Mouse (Mus musculus) ovary, postnatal 14 days (tissue): ENCODE data around the gene Cds1.

Experiments
- DNase-seq: peaks from one replicate; pipeline ENCODE4 v3.0.0; 2022; ENCODE audit warnings: low spot score

Gene Cds1

DNA sequence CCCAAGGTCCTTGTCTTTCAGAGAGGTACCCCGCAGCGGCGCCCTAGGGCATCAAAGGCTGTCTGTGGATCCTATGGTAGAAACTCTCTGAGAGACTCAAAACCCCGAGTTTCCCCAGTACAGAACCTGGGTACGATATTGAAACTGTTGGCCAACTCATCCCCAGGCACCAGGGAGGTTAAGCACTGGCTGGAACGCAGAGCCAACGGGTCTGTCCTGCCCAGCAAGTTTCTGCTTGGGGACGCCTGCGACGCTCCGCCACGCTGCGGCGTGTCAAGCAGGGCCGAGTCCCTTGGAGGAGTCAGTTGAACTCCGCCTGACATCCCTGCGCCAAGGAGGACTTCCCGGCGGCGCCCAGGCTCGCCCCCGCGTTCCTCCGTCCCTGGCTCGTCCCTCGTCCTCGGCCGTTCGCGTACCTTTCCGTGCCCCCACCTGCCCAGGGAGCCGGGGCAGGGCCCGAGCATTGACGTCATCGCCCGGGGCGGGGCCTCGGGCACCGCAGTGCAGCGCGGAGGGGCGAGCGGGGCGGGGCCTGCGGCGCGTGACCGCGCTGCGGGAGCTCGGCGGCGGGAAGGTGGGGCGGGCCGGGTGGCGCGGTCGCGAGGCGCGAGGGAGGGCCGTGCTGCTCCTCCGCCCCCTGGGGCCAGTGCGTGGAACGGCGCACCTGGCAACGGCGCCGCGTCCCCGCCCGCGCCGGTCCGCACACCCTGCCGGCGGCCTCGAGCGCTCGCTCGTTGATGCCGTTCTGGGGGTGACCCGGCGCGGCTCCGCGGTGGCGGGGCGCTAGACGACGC is at the start of gene Cds1:
Gene Cds1 (plus strand): TSS at position 577 of the 794 bp plus-strand sequence.
- DNase-seq: peak; percentile 57

DNA sequence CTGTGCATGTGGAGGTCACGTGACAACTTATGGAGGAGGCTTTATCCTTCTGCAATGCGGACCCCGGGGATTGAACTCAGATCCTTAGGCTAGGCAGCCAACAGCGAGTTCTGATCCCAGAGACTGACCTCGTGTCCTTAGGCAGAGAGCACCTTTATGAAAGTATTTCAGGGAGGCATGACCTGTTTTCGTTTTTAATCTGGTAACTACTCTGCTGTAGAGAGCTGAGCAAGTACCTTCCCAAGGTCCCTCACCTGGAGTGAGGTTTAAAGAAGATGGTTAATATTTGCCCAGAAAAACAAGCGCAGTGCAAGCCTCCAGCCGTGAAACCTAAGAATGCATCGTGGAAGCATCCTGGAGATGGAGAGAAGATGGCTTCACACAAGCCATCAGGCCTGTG is 40.7 kb upstream of the Cds1 start:
- no peak for DNase-seq

DNA sequence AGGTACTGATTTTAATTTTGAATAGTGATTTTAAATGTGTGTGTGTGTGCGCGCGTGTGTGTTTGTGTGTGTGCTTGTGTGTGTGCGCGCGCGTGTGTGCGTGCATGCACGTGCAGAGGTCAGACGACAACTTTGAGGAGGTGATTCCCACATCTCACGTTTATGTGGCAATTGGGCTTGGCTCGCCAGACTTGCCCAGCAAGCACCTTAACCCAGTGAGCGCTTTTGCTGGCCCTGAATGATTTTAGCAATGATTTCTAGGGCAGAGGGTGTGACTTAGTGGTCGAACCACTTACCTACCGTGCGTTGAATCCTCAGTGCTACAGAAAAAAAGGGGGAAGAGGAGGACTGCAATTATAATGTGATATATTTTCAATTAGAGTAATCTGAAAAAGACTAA is 40.2 kb upstream of the Cds1 start:
- no peak for DNase-seq

DNA sequence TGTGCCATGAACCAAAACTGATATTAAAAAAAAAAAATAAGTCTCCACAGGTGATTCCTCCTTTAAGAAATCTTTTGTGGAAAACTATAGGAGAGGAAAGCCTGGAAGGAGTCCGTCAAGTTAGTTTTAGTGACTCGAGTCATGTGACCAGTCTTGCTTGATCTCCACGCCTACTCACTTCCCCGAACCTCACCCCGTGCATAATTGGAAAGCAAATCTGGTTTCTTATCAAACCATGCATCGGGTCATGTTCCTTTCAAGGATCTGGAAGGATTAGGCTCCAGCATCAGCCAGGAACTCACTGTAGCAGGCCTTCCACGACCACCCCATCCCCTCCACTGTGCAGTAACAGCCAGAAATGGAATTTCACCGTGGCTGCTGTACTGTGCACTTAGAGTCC is 39.2 kb upstream of the Cds1 start:
- DNase-seq: no peak

DNA sequence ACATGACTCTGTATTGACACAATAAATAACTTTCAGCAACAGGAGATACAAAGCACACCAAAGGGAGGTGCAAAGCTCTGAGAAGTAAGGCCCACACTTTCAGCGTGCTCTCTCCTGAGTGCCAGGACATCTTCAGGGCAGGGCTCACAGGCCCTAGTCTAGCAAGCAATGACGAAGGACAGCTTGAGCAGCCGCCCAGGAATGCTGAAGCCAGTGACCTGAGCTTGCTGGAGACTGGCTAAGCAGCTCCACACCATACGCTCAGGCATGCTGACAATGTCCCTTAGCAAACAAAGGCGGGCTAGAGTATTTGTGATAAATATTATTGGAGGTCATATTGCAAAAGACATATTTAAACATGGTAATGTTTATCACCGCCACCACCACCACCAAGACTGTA is 38.6 kb upstream of the Cds1 start:
- DNase-seq: no peak

DNA sequence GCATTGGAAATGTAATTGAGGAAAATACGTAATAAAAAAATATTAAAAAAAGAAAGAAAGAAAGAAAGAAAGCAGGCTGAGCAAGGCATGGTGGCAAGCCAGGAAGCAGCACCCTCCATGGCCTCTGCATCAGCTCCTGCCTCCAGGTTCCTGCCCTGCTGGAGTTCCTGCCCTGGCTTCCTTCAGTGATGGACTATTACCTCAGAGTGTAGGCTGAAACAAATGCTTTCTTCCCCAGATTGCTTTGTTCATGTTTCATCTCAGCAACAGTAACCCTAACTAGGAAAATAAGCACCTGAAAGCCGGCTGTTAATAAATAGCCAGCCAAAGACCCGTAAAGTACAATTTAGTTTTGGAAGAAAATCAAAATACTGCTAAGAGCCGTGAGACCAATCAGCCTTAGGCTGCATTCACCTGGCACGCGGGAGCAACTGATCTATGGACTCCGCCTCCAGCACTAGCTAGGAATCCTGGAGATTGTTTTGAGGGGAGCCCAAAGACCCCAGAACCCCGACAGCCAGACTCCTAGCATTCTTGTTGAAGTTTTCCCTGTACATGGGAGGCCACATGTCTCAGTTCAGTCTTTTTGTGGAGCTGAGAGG is 36.5 kb upstream of the Cds1 start:
- DNase-seq: no peak

DNA sequence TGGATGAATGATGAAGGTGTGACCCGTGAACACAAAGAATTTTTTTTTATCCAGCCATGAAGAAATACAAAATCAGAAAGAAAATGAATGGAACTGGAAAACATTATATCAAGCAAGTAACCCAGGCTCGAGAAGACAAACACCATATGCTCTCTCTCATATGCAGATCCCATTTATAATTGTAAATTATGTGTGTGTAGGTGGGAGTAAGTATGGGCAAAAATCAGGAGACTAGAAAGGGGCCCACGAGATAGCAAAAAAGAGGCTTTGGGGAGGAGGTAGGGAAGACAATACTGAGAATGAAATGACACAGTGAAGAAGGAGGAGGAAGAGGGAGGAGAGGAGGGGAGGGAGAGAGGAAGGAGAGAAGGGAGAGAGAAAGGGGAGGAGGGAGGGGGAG is 27.6 kb upstream of the Cds1 start:
- no peak for DNase-seq

DNA sequence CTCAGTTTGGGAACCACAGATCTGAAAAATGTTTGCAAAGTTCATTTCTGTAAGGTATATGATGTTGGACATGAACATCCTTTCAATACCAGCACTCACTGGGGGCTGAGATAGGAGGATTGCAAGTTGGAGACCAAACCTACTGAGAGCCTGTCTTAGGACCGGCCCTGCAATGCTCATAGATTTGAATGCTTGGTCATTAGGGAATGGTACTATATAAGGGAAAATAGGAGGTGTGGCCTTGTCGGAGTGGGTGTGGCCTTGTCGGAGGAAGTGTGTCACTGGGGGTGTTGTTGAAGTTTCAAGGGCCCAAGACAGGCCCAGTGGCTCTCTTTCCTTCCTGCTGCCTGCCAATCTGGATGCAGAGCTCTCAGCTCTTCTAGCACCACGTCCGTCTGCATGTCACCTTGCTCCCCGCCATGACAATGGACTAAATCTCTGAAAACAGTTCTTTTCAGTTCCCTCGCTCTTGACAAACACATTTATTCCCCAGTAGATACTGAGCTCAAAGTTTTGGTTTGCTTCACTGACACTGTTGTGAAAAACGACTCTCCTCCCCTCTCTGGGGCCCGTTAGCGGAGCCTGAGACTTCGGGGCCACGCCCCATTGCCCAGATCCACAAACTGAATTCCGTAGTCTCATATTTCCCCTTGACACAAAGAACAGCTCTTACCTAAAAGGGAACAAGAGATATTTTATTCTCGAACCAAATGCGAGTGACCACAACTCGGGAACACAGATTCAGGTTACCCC is 24.3 kb upstream of the Cds1 start:
- DNase-seq: no peak

DNA sequence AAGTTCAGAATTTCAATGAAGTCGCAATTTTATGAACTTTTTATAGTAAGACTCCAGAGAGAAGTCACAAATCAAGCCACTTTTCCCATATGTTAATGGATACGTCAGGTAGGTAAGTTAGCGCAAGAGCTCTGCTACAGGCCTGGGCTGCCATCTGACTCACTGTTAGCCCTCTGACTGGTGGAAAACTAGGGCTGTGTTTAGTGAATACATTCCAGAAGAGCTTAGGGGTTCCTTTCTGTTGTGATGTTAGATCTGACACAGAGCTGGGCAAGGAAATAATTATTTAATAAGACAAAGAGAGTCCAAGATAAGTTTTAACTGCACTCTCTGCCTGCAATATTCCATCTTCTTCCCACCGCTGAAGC is 23.7 kb upstream of the Cds1 start:
- no peak for DNase-seq

DNA sequence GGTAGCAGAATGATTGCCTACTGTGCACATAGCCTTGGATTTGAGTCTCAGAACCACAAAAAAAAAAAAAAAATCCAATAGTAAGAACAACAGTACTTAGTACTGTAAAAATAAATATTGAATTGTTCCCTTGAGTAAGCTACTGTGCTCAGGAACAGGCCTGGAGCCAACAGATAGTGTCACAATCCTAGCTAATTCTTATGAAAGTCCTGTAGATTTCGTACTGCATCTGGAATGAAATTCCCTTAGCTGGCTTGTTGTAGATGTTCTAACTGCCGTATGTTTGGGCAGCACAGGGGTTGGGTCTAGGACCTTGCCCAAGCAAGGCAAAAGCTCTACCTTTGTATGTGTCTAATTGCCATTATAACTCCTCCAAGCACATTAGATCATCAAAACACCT is 22.9 kb upstream of the Cds1 start:
- DNase-seq: no peak

DNA sequence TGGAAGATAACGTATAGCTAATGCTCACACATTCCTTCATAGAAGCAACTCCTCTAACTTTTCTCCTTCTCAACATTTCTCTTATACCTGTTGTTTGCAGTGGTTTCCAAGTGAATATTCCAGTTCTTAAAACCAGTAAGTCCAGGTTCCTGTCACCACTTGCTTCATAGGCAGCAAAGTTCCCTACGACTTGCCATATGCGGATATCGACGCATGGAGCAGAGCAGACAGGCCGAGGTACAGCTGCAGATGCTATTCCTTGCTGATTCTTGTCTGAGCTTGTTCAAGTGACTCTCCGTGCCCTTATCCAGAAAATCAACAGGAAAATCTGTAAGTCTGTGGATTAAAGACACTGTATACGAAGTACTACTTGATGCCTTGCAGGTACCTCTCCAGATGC is 22.5 kb upstream of the Cds1 start:
- no peak for DNase-seq

DNA sequence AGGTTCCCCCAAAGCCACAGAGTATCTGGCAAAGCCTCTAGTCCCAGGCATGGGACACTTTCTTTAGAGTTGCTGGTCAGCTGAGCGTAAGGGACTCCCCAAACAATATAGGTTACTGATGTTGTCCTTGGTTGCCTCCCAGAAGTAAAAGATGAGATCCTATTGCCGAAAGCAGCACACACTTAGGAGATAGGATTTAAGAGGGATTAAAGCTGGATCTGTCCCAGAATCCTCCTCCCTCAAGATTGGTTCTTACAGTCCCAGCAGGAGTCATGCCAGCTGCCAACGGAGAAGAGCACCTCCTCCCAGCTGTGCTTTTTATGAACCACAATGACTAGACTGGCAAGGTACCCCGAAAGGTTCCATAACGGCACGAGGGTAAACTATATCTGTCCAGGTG is 20.0 kb upstream of the Cds1 start:
- no peak for DNase-seq

DNA sequence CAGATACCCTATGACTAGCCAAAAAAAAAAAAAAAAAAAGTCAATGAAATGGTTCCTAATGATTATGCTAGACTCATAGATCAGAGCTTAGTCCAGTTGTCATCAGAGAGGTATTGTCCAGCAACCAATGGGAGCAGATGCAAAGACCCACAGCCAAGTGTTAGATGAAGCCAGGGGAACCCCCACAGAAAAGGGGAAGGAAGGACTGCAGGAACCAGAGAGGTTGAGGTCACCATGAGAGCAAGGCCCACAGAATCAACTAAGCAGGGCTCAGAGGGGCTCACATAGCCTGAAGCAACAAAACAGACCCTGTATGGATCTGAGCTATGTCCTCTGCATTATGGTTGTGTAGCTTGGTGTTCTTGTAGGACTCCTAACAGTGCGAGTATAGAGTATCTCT is 11.2 kb upstream of the Cds1 start:
- no peak for DNase-seq

DNA sequence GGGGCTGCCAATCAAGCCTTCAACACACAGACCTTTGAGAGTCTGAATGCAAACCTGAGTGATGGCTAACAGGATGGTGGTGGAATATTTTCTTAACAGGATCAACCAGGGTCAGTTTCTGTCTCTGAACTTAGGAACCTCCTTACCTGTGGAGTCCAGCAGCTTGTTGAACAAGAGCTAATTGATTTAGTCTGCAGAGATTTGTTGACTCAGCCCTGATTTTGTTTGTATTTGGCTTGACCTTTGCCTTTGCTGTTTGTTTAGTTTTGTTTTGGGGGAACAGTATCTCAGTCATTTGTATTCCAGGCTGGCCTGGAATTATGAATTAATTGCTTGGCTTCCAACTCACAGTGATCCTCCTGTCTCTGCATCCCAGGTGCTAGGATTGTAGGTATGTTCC is 7.3 kb upstream of the Cds1 start:
- DNase-seq: no peak

DNA sequence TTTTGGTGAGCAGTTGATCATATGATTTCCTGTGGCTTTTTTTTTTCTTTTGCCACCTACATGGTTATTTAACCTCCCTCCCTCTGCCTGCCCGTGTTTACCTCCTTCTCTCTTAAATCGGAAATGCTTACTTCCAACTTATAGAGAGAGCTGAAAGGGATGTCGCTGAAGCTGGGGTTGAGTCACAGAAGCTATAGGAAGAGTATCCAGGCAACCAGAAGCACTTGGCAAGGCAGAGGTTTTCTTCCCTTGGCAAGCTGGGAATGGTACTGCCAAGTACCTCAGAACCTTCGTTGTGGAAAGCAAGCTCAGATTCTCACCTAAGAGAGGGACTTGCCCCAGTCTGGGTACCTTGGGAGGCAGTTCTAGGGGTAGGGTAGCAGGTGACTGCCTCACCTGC is 3.2 kb upstream of the Cds1 start:
- no peak for DNase-seq

DNA sequence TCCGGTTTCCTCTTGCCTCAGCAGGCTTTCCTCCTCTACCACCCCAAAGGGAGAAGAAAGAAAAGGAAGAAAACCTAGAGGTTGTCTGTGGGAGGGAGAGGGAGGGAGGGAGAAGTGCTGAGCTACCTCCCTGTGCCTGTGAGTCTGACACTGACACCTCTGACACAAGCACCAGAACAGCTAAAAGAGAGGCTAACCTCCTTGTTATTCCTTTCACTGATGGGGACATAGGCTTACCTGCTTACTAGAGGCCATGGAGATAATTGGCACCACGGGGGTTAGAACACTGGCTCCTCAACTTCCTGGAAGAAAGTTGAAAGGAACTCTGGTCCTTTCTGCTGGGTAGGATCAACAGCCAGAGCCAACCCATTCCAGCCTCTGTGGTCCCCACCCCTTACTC is 1.4 kb upstream of the Cds1 start:
- no peak for DNase-seq

DNA sequence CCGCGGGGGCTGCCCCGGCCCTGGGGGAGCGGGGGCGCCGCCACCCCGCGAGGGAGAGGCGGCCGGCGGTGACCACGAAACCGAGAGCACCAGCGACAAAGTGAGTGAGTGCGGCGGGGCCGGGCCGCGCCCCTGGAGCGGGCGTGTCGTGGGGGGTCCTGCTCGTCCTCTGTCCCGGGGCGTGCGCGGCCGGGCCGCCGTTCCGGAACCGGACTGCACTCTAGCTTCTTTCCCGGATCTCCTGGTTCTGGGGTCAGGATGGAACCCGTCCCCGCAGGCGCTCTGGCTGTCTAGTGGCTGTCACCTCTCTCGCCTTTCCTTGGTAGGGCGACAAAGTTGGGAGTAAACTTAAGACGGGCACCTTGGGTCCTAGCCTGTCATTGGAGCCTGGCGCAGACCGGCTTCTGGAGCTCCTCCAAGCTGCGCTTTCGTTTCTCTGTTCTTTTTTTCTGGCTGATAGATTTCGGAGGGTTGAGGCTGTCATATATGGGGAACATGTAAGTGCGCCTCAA is 516 bp downstream of the Cds1 start:
- DNase-seq: peak; percentile 14

DNA sequence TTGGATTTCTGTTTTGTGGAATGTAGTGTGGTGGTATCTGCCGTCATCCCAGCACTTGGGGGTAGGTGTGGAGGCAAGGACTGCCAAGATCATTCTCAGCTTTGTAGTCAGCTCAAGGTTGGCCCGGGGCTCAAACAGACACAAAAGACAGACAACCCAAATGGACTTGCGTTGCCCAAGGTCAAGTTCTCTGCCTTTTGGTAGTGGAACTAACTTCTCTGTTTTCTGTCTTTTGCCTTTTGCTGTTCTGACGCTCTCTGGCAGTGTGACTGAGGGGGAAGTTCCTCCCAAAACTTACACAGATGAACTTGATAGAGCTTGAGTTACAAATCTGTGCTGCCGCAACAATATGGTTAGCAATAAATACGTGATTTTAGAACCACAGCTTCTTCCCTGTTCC is 1.3 kb downstream of the Cds1 start:
- DNase-seq: no peak

DNA sequence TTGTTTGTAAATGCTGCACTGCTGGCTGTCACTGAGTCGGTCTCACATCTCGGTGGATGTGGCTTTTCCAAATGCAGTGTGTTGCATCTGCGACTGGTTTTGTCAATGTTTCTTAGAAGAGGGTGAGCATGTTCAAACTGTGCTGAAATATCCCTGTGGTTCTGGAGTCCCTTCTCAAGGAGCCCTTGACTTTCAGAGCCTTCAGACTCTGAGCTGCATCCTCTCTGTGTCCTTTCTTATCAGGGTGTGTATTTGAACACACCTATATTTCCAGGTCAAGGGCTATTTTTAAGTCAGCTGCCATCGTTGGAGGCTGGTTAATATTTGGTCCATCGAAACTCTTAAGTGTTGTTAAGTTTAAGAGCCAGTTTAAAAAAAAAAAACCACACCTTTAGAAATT is 2.2 kb downstream of the Cds1 start:
- DNase-seq: no peak

DNA sequence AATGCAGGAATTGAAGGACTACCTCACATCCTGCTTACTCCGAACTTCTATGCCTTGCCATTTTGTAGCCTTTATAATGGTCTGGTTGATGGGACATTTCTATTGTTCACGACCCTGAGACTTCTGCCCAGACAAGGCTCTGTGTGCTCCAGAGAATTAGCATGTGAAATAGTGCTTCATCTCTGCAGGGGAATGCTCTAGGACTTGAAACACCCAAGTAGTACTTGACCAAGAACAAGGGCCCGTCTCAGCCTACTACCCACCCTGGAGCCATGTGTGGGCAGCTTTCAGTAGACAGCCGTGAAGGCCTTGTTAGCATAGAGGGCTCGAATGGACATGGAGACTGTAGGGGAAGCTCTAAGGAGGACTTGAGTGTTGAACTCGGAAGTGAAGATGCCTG is 2.6 kb downstream of the Cds1 start:
- DNase-seq: no peak

DNA sequence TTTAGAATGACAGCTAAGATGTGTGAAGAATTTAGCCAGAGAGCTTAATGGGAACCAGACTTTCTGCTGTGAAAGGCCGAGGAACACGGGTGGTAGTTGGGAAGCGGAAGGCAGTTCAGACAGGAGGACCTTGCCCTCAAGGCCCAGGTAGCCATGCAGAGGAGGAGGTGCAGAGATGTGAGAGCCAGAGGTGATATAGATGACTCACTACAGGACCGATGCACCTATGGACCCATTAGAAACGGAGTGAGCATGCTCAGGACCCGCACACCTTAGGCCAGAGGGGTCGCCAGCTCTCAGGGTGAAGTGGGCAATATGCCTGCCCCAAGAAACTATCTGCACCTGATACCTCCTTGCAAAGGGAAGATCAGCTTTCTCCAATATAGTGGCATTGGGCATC is 3.6 kb downstream of the Cds1 start:
- no peak for DNase-seq

DNA sequence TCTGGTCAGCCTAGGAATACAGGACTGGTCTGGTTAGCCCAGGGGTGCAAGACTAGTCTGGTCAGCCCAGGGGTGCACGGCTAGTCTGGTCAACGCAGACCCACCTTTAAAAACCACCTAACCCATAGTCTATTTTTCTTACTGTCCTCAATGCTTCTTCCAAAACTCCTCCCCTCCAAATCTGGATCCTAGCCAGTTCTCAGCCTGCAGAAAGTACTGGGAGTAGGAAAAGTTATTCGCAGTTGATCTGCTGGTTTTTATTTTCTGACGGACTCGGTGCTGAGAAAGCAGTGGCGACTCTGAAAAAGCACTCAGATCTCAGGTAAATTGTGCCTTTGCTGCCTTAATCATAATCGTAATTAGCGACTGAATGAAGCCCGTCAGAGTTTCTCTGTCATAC is 7.7 kb downstream of the Cds1 start:
- no peak for DNase-seq

DNA sequence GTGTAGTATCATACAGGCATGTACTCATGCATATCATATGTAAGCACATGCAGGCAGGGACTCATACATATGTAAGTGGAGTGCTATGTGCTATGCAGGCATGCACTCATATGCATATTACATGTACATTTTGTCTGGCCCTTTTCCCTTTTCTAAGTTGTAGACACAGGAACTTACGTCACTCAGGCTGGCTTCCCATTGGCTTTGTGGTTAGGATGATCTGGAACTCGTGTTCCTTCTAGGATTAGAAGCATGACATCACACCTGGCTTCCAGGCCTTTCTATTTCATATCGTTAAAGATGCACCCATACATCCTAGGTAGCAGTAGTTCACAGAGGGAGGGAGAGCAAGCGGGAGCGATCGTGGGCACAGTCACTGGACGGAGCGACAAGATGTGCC is 10.3 kb downstream of the Cds1 start:
- DNase-seq: no peak
